Mouse (Mus musculus) cortical plate, adult 2 months (tissue): ENCODE results near the gene Bmp8a.
"Not testable (repeated sequence)": the region's sequence is repeated elsewhere in the genome, so short reads cannot be mapped to it uniquely, and the experiment has no call there.

Experiments used
- CTCF ChIP-seq: fragments of 200-500 bp; IDR thresholded peaks from 2 replicates; pipeline ENCODE4 v1.5.1; 2011; ENCODE audit warnings: mild to moderate bottlenecking, control low read depth, low read length; ENCODE audit not compliant: insufficient read depth; ENCODE audit errors: extremely low read depth
- POLR2A ChIP-seq: fragments of 200-500 bp; IDR thresholded peaks from 2 replicates; pipeline ENCODE4 v1.6.1; 2011; ENCODE audit warnings: mild to moderate bottlenecking, low read length, control low read depth; ENCODE audit not compliant: insufficient read depth; ENCODE audit errors: extremely low read depth

DNA sequence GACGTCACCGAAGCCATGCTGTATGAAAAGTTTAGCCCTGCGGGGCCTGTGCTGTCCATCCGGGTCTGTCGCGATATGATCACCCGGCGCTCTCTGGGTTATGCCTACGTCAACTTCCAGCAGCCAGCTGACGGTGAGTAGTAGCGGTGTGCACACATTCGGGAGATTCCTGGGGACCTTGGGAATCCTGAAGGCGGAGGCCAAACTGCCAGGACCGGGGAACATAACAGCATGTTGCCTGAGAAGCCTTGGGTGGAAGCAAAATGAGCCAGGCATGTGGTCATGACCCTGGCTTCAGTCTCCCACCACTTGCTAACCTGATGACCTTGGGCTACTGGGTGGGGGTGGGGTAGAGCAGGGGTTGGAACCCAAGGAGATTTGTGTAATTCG is 59.4 kb downstream of the Bmp8a start:
- not testable (repeated sequence) for TF ChIP-seq CTCF, POLR2A
